Mouse (Mus musculus) neural tube, embryonic 15.5 days (tissue): ENCODE results near the gene Dlgap1. TPM values are rescaled to one million over a fixed set of nuclear protein-coding genes. Genes with fewer than 3 reads are reported as not detected.

Experiments used
- ATAC-seq: fragments of 200-750 bp; cut with Nextera tagmentation; 2 replicates; pipeline ENCODE4 v1.8.0; 2017; ENCODE audit warnings: mild to moderate bottlenecking, moderate TSS enrichment, moderate library complexity; ENCODE audit not compliant: low FRiP score
- H3K27ac ChIP-seq: fragments of 300-500 bp; sonication (generic); replicated peaks from 2 replicates; pipeline ENCODE4 v1.5.1; 2015; ENCODE audit warnings: mild to moderate bottlenecking, inconsistent platforms
- H3K27me3 ChIP-seq: fragments of 300-500 bp; sonication (generic); replicated peaks from 2 replicates; pipeline ENCODE4 v1.6.1; 2015; ENCODE audit warnings: inconsistent platforms
- H3K36me3 ChIP-seq: fragments of 300-500 bp; sonication (generic); 2 replicates; pipeline ENCODE4 v1.6.1; 2015; ENCODE audit warnings: inconsistent platforms
- H3K4me1 ChIP-seq: fragments of 300-500 bp; sonication (generic); 2 replicates; pipeline ENCODE4 v1.6.1; 2015; ENCODE audit warnings: inconsistent platforms
- H3K4me2 ChIP-seq: fragments of 300-500 bp; sonication (generic); 2 replicates; pipeline ENCODE4 v1.6.1; 2015; ENCODE audit warnings: inconsistent platforms, mild to moderate bottlenecking, moderate library complexity
- H3K4me3 ChIP-seq: fragments of 300-500 bp; sonication (generic); replicated peaks from 2 replicates; pipeline ENCODE4 v1.5.1; 2015; ENCODE audit warnings: mild to moderate bottlenecking, inconsistent platforms
- H3K9ac ChIP-seq: fragments of 300-500 bp; sonication (generic); replicated peaks from 2 replicates; pipeline ENCODE4 v1.6.1; 2015; ENCODE audit warnings: mild to moderate bottlenecking, inconsistent platforms
- H3K9me3 ChIP-seq: fragments of 300-500 bp; sonication (generic); replicated peaks from 2 replicates; pipeline ENCODE4 v1.6.1; 2016; ENCODE audit warnings: inconsistent platforms
- WGBS: fragments of 180-500 bp; shearing (Covaris S2); methylation state at CpG from one replicate; pipeline ENCODE4 v1.1.7; 2015; ENCODE audit warnings: mixed read lengths; 5-methylcytosine and 5-hydroxymethylcytosine counted together
- polyA plus RNA-seq: library from polyadenylated mRNA; unstranded; fragments of >200 nt; fragmentation: Nextera tagmentation; extraction: Ambion mirVana; gene quantifications from 2 replicates; pipeline ENCODE4 v1.2.1, GENCODE M21; 2015

The Dlgap1 gene
- polyA plus RNA-seq, 1 experiment from 2014 or later = 42.6 TPM

- H3K27ac ChIP-seq = no peak overlapping the region
- 14% methylated on average over 17 of the region's 17 CpGs for WGBS
- H3K4me1 ChIP-seq = peaks cover 5% of the 10 kb centered on the region
- peak overlapping the region; percentile 47 for H3K4me2 ChIP-seq
- H3K9ac ChIP-seq = 0 out of 2 replicates have a peak overlapping the region, but pooled peaks have one; percentile 23
- H3K36me3 ChIP-seq = no peaks in the 10 kb centered on the region
- ATAC-seq = peak; percentile 72
- no peaks in the 10 kb centered on the region for H3K27me3 ChIP-seq
- no peaks in the 10 kb centered on the region for H3K9me3 ChIP-seq
- 0 out of 2 replicates have a peak overlapping the region, but pooled peaks have one; percentile 12 for H3K4me3 ChIP-seq
These were observed 461.0 kb downstream of the Dlgap1 start for GRCm38 (mm10) chr17:70429746-70430451.

GRCm38 (mm10) chr17:70430452-70430787 is 461.5 kb downstream of the Dlgap1 start:
- H3K27me3 ChIP-seq = no peaks in the 10 kb centered on the region
- no peak overlapping the region for H3K9ac ChIP-seq
- no peak for ATAC-seq
- H3K4me1 ChIP-seq = peaks cover 5% of the 10 kb centered on the region
- H3K4me2 ChIP-seq = peak overlapping the region; percentile 47
- no peaks in the 10 kb centered on the region for H3K36me3 ChIP-seq
- 22% methylated on average over 5 of the region's 5 CpGs for WGBS
- H3K4me3 ChIP-seq = no peak overlapping the region
- H3K27ac ChIP-seq = no peak overlapping the region
- H3K9me3 ChIP-seq = no peaks in the 10 kb centered on the region

DNA sequence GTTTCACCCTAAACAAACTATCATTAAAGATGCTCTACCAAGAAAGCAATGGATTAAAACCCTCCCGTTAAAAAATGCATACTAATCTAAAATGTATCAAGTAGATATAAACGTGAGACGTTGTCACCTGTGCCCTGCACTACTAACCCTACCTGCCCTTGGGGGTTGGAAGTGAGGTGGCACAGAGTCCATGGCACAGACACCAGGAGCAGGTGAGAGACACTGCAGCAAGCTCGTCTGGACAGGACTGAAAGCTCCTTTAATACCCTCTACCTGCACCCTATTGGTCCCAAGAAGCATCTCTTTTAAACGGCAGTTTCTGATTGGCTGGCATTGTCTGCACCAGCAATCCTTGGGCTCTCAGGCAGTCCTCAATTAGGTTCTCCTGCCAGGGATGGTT is 464.0 kb downstream of the Dlgap1 start:
- Histone ChIP-seq H3K9ac (no peak overlapping the region), H3K9me3 (no peaks in the 10 kb centered on the region), H3K4me2 (no peak overlapping the region), H3K4me3 (no peak overlapping the region), H3K27ac (no peak overlapping the region), H3K27me3 (no peaks in the 10 kb centered on the region), H3K4me1 (peaks cover 5% of the 10 kb centered on the region), H3K36me3 (no peaks in the 10 kb centered on the region)
- ATAC-seq = no peak
- WGBS = 75% methylated on average over 5 of the region's 5 CpGs

- H3K9ac ChIP-seq = no peak overlapping the region
- WGBS = 78% methylated on average over 6 of the region's 6 CpGs
- H3K9me3 ChIP-seq = no peaks in the 10 kb centered on the region
- H3K27me3 ChIP-seq = no peaks in the 10 kb centered on the region
- ATAC-seq = no peak
- H3K36me3 ChIP-seq = no peaks in the 10 kb centered on the region
- no peak overlapping the region for H3K4me2 ChIP-seq
- no peak overlapping the region for H3K4me3 ChIP-seq
- peaks cover 5% of the 10 kb centered on the region for H3K4me1 ChIP-seq
- H3K27ac ChIP-seq = no peak overlapping the region
These were observed 465.7 kb downstream of the Dlgap1 start for GRCm38 (mm10) chr17:70434549-70434948.

- Histone ChIP-seq H3K9ac (no peak overlapping the region), H3K36me3 (no peaks in the 10 kb centered on the region), H3K27me3 (no peaks in the 10 kb centered on the region), H3K4me1 (no peaks in the 10 kb centered on the region), H3K4me3 (no peak overlapping the region), H3K27ac (no peak overlapping the region), H3K9me3 (no peaks in the 10 kb centered on the region), H3K4me2 (no peak overlapping the region)
- 90% methylated on average over 6 of the region's 6 CpGs for WGBS
- no peak for ATAC-seq
These were observed 466.7 kb downstream of the Dlgap1 start for GRCm38 (mm10) chr17:70435612-70436011.

- H3K27me3 ChIP-seq = no peaks in the 10 kb centered on the region
- H3K4me2 ChIP-seq = no peak overlapping the region
- no peak overlapping the region for H3K9ac ChIP-seq
- 77% methylated on average over 5 of the region's 5 CpGs for whole genome bisulfite sequencing
- H3K4me3 ChIP-seq = no peak overlapping the region
- H3K36me3 ChIP-seq = no peaks in the 10 kb centered on the region
- no peak for ATAC-seq
- H3K27ac ChIP-seq = no peak overlapping the region
- no peaks in the 10 kb centered on the region for H3K4me1 ChIP-seq
- no peaks in the 10 kb centered on the region for H3K9me3 ChIP-seq
These were observed 468.4 kb downstream of the Dlgap1 start for GRCm38 (mm10) chr17:70437229-70437628.

DNA sequence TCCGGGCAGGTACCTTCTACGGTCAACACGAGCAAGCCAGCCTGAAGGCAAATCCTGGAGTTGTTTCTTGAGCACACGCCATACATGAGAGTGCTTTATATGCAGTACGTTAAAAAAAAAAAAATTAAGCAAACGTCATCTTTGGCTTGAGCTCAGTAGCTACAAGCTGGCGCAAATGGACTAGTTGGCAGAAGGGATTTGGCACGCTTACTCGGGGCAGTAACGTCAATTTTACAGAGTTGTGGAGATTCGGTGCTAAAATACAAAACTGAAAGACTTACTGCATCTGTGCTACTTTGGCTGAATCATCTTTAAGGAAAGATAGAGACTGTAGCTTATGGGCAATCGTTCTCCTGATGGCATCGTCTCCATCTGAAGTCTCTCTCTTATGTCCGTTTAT is 474.1 kb downstream of the Dlgap1 start:
- no peaks in the 10 kb centered on the region for H3K27me3 ChIP-seq
- H3K9me3 ChIP-seq = no peaks in the 10 kb centered on the region
- H3K27ac ChIP-seq = no peak overlapping the region
- no peaks in the 10 kb centered on the region for H3K36me3 ChIP-seq
- H3K9ac ChIP-seq = no peak overlapping the region
- WGBS = 86% methylated on average over 14 of the region's 14 CpGs
- no peak overlapping the region for H3K4me2 ChIP-seq
- no peak for ATAC-seq
- H3K4me1 ChIP-seq = no peaks in the 10 kb centered on the region
- no peak overlapping the region for H3K4me3 ChIP-seq

DNA sequence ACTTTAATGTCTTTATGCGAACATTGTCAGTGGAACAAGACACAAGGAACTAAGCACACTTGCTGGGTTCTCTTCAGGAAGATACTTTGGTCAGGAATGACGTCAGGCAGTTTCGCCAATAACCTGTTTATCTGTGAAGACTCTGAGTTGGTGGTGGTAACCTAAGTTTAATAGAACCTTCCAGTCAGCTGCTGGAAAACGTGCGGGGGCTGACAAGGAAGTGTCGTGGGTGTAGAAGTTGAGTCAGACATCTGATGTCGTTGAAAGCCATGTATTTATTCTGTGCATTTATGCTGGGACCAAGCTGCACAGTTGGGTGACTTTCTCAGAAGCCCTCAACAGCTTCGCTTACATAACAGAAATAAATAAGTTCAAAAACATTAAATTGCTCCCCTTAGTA is 477.6 kb downstream of the Dlgap1 start:
- Histone ChIP-seq H3K4me1 (no peaks in the 10 kb centered on the region), H3K4me3 (no peak overlapping the region), H3K36me3 (no peaks in the 10 kb centered on the region), H3K4me2 (no peak overlapping the region), H3K9ac (no peak overlapping the region), H3K27ac (no peak overlapping the region), H3K27me3 (no peaks in the 10 kb centered on the region), H3K9me3 (no peaks in the 10 kb centered on the region)
- 81% methylated on average over 8 of the region's 8 CpGs for WGBS
- no peak for ATAC-seq

DNA sequence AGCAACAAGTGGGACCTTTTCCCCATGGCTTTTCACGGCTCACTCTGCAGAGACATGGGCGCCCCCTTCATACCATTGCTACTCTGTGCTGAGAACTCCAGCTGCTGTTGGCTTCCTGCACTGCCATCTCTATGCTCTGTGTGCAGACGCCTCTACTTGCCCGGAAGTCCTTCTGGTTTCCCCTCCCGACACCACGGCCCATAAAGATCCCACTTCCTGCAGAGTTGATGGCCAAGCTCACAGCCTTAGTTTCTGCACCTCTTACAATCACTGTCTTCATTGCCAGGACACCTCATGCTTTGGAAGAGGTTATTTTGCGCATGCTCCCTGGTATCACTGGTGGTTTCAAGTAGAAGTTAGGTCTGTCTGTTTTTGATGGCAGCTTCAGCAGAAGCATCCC is 486.2 kb downstream of the Dlgap1 start:
- no peak for ATAC-seq
- 91% methylated on average over 7 of the region's 7 CpGs for WGBS

DNA sequence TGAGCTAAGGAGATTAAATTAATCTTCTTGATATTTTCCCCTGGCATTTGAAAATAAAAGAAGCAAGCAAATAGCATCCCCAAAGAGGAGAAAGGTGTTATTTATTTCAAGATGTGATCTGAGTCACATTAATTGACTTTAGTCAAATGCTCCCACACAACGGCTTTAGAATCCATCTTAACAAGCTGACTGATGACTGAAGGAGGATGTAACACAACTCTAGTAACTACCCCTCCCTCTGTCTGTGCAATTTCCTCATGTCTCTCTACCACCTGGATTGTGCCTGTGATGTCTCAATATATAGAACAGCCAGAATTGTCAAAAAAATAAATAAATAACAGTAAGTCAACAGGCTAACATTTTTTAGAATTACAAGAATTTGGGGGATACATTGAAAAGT is 488.2 kb downstream of the Dlgap1 start:
- H3K4me1 ChIP-seq = no peaks in the 10 kb centered on the region
- no peak overlapping the region for H3K4me2 ChIP-seq
- no peak overlapping the region for H3K9ac ChIP-seq
- H3K27ac ChIP-seq = no peak overlapping the region
- ATAC-seq = no peak
- H3K9me3 ChIP-seq = no peaks in the 10 kb centered on the region
- no peak overlapping the region for H3K4me3 ChIP-seq
- WGBS = 70% methylated on average over 1 of the region's 1 CpGs
- no peaks in the 10 kb centered on the region for H3K36me3 ChIP-seq
- H3K27me3 ChIP-seq = no peaks in the 10 kb centered on the region

More for the DNA sequence above, 486.2 kb downstream of the Dlgap1 start:
- Histone ChIP-seq H3K27ac (no peak overlapping the region), H3K27me3 (no peaks in the 10 kb centered on the region), H3K9ac (no peak overlapping the region), H3K4me1 (no peaks in the 10 kb centered on the region), H3K9me3 (no peaks in the 10 kb centered on the region), H3K4me2 (no peak overlapping the region), H3K36me3 (no peaks in the 10 kb centered on the region), H3K4me3 (no peak overlapping the region)

GRCm38 (mm10) chr17:70462231-70462630 is 493.4 kb downstream of the Dlgap1 start:
- Histone ChIP-seq H3K4me2 (no peak overlapping the region), H3K27ac (no peak overlapping the region), H3K4me3 (no peak overlapping the region), H3K9ac (no peak overlapping the region), H3K9me3 (no peaks in the 10 kb centered on the region), H3K27me3 (no peaks in the 10 kb centered on the region), H3K36me3 (no peaks in the 10 kb centered on the region), H3K4me1 (no peaks in the 10 kb centered on the region)
- WGBS = 86% methylated on average over 8 of the region's 8 CpGs
- no peak for ATAC-seq

- Histone ChIP-seq H3K9ac (no peak overlapping the region), H3K4me1 (no peaks in the 10 kb centered on the region), H3K4me3 (no peak overlapping the region), H3K27ac (no peak overlapping the region), H3K36me3 (no peaks in the 10 kb centered on the region), H3K27me3 (no peaks in the 10 kb centered on the region), H3K9me3 (no peaks in the 10 kb centered on the region), H3K4me2 (no peak overlapping the region)
- no peak for ATAC-seq
- WGBS = 76% methylated on average over 8 of the region's 8 CpGs
These were observed 494.1 kb downstream of the Dlgap1 start for GRCm38 (mm10) chr17:70462771-70463491.
